Mouse (Mus musculus) limb, embryonic 15.5 days (tissue): ENCODE measurements around the gene Zcchc14. TPM values are rescaled to one million over a fixed set of nuclear protein-coding genes. Genes with fewer than 3 reads are reported as not detected.

Source experiments
- ATAC-seq: fragments of 200-750 bp; cut with Nextera tagmentation; 2 replicates; pipeline ENCODE4 v1.8.0; 2017; ENCODE audit warnings: low read depth, moderate TSS enrichment; ENCODE audit not compliant: insufficient number of reproducible peaks, low FRiP score, low TSS enrichment
- H3K27ac ChIP-seq: fragments of 300-500 bp; sonication (generic); 2 replicates; pipeline ENCODE4 v1.5.1; 2015; ENCODE audit warnings: moderate library complexity, mild to moderate bottlenecking, inconsistent platforms
- H3K27me3 ChIP-seq: fragments of 300-500 bp; sonication (generic); 2 replicates; pipeline ENCODE4 v1.6.1; 2015; ENCODE audit warnings: inconsistent platforms
- H3K36me3 ChIP-seq: fragments of 300-500 bp; sonication (generic); 2 replicates; pipeline ENCODE4 v1.6.1; 2015; ENCODE audit warnings: inconsistent platforms
- H3K4me1 ChIP-seq: fragments of 300-500 bp; sonication (generic); 2 replicates; pipeline ENCODE4 v1.6.1; 2015; ENCODE audit warnings: inconsistent platforms
- H3K4me2 ChIP-seq: fragments of 300-500 bp; sonication (generic); 2 replicates; pipeline ENCODE4 v1.6.1; 2015; ENCODE audit warnings: mild to moderate bottlenecking, inconsistent platforms
- H3K4me3 ChIP-seq: fragments of 300-500 bp; sonication (generic); 2 replicates; pipeline ENCODE4 v1.5.1; 2015; ENCODE audit warnings: mild to moderate bottlenecking, inconsistent platforms
- H3K9ac ChIP-seq: fragments of 300-500 bp; sonication (generic); 2 replicates; pipeline ENCODE4 v1.6.1; 2015; ENCODE audit warnings: inconsistent platforms
- H3K9me3 ChIP-seq: fragments of 300-500 bp; sonication (generic); 2 replicates; pipeline ENCODE4 v1.6.1; 2016; ENCODE audit warnings: inconsistent platforms
- WGBS: fragments of 180-500 bp; shearing (Covaris S2); methylation state at CpG from one replicate; pipeline ENCODE4 v1.1.7; 2015; 5-methylcytosine and 5-hydroxymethylcytosine counted together
- polyA plus RNA-seq: library from polyadenylated mRNA; unstranded; fragments of >200 nt; fragmentation: Nextera tagmentation; extraction: Ambion mirVana; gene quantifications from 2 replicates; pipeline ENCODE4 v1.2.1, GENCODE M21; 2015

Zcchc14 gene
- polyA plus RNA-seq, 1 experiment from 2014 or later = 13.8 TPM

DNA sequence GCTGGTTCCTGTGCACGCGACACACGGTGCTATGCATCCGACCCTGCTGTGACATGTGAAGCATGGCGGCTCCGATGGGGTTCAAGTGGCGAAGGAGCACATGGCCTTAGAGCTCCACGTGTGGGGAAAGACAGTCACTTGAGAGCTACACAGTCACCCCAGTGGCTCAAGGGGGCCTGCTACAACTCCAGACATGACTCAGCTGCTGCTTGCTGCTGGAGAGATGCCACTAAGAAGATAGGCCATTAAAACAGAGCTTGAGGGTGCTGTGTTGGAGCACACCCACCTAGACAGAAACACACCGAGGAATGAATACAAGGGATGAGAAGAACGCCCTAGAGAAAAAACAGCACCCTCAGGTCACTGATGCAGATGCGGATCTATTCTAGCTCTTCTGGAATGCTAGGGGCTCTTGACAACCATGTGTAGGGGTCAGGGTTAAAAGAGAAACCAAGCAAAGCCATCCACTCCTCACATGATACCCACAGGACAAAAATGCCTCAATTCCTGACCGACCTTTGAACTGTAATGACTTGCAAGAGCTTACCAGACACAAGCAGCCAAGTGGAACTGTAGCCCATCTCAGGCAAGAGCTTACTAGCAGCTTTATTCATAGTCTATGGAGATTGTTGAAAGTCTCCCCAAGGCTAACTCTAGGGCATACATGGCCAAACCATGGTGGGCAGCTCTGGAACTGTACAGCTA is 5.0 kb downstream of the Zcchc14 start:
- H3K27ac ChIP-seq = no peak overlapping the region
- H3K27me3 ChIP-seq = no peaks in the 10 kb centered on the region
- H3K4me2 ChIP-seq = no peak overlapping the region
- H3K4me1 ChIP-seq = peaks cover 66% of the 10 kb centered on the region
- H3K9me3 ChIP-seq = no peaks in the 10 kb centered on the region
- ATAC-seq = no peak
- 87% methylated on average over 12 of the region's 12 CpGs for WGBS
- H3K9ac ChIP-seq = no peak overlapping the region
- no peak overlapping the region for H3K4me3 ChIP-seq
- no peaks in the 10 kb centered on the region for H3K36me3 ChIP-seq

DNA sequence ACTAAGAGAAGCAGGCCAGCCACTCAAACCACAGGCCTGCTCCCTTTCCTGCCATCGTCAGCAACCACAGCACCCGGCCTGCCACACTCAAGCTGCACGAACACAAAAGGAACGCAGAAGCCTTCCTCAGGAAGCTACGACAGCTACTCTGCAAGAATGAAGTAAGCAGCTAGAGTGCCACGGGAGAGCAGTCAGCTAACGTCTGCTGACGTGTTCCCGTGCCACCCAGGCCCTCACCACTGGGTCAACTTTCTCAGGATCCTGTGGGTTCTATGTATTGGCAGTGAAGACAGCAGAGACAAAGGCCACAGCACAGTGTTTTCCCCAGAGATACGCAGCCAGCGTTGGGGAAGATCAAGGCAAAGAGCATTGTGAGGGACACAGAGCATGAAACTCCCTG is 9.3 kb downstream of the Zcchc14 start:
- no peak overlapping the region for H3K4me3 ChIP-seq
- H3K36me3 ChIP-seq = no peaks in the 10 kb centered on the region
- H3K9me3 ChIP-seq = no peaks in the 10 kb centered on the region
- H3K27ac ChIP-seq = peak overlapping the region; percentile 35; the same call in 1 of the 2 replicates
- H3K4me2 ChIP-seq = no peak overlapping the region
- no peaks in the 10 kb centered on the region for H3K27me3 ChIP-seq
- ATAC-seq = no peak
- no peak overlapping the region for H3K9ac ChIP-seq
- H3K4me1 ChIP-seq = peaks cover 35% of the 10 kb centered on the region
- WGBS = 81% methylated on average over 11 of the region's 11 CpGs

DNA sequence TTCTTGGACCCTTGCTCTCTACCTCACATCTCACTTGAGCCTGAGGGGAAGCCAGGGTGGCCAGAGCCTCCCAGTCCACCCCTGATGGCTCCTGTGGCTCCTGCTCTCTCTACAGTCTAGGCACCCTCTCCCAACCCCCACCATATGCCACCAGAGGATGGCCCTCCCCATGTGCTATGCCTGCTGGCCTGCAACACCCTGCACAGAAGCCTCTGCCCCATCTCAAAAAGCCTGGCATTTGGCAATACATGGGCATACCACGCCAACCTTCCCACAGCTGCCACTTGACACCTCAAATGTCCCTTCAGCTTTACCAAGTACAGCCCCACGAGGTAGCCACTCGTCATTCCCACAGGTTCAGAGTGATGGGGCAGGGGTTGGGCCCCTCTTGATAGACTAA is 9.9 kb downstream of the Zcchc14 start:
- Histone ChIP-seq H3K27ac (0 out of 2 replicates have a peak overlapping the region, but pooled peaks have one; percentile 35), H3K4me1 (peaks cover 31% of the 10 kb centered on the region)

DNA sequence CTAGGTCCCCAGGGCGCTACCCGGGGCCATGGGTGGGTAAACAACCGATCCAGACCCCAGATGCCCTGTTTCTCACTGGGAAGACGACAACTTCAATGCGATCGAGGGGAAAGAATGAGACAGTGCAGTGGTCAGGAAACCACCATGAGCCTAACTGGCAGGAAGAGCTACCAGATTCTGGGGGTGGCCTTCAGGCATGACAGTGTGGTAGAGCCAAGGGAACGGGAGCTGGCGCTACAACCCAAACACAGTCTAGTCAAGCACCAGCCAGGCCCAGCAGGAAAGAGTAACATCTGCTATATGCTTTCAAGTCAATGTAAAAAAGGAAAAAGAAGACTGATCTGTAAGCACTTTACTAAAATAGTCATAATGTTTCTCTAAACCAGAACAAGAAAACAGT is 16.5 kb downstream of the Zcchc14 start:
- Histone ChIP-seq H3K4me2 (no peak overlapping the region), H3K9me3 (no peaks in the 10 kb centered on the region), H3K27me3 (no peaks in the 10 kb centered on the region), H3K4me1 (peaks cover 31% of the 10 kb centered on the region), H3K27ac (peak overlapping the region; percentile 73), H3K9ac (no peak overlapping the region), H3K4me3 (no peak overlapping the region), H3K36me3 (no peaks in the 10 kb centered on the region; the same call in 1 of the 2 replicates)
- 86% methylated on average over 8 of the region's 8 CpGs for WGBS
- no peak for ATAC-seq

More for the DNA sequence above, 9.9 kb downstream of the Zcchc14 start:
- WGBS = 78% methylated on average over 3 of the region's 3 CpGs
- H3K27me3 ChIP-seq = no peaks in the 10 kb centered on the region
- no peak overlapping the region for H3K4me3 ChIP-seq
- H3K9ac ChIP-seq = no peak overlapping the region
- no peaks in the 10 kb centered on the region for H3K36me3 ChIP-seq
- H3K4me2 ChIP-seq = no peak overlapping the region
- no peaks in the 10 kb centered on the region for H3K9me3 ChIP-seq
- no peak for ATAC-seq

DNA sequence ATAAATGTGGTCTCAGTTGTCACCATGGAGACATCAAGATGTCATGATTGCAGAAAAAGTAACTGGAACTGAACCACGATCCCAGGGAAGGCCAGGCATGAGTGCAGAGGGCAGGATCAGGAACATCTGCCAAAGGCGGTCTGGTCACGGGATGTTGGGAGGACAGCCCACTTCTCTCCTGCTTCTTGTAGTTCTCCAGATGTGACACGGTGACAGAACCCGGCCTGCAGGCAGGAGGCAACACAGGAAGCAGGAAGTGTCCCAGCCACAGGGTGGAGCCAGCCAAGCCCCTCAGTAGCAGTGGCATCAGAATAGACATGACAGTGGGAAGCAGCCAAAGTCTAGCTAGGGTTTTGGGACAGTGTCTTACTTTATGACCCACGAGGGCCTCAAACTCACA is 17.2 kb downstream of the Zcchc14 start:
- H3K27ac ChIP-seq = peak overlapping the region; percentile 8; the same call in 1 of the 2 replicates
- no peak overlapping the region for H3K4me2 ChIP-seq
- ATAC-seq = no peak
- 49% methylated on average over 6 of the region's 6 CpGs for whole genome bisulfite sequencing
- no peak overlapping the region for H3K9ac ChIP-seq
- no peaks in the 10 kb centered on the region for H3K9me3 ChIP-seq
- H3K4me3 ChIP-seq = no peak overlapping the region
- no peaks in the 10 kb centered on the region for H3K27me3 ChIP-seq
- H3K36me3 ChIP-seq = no peaks in the 10 kb centered on the region; the same call in 1 of the 2 replicates
- peaks cover 34% of the 10 kb centered on the region for H3K4me1 ChIP-seq

DNA sequence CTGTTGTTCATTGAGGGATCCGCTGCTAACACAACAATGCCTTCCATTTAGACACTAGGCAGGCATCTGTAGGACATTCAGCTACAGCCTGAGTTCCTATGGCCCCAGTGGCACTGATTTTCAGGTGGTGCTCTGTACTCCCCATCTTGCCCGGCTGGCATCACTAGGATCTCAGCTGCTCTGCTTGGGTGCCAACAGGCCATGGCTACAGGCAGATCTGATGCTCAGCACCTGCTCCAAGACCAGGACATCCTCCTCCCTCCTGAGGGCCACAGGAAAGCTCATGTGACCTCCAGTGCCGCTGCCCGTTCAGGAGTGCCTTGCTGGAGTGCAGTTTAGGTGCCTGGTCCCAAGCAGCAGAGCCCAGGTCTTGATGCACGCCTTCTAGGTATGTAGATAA is 20.3 kb downstream of the Zcchc14 start:
- no peak overlapping the region for H3K27ac ChIP-seq
- 83% methylated on average over 5 of the region's 5 CpGs for WGBS
- peaks cover 7% of the 10 kb centered on the region for H3K36me3 ChIP-seq
- H3K4me2 ChIP-seq = no peak overlapping the region
- no peak for ATAC-seq
- peaks cover 35% of the 10 kb centered on the region for H3K4me1 ChIP-seq
- no peak overlapping the region for H3K4me3 ChIP-seq
- H3K27me3 ChIP-seq = no peaks in the 10 kb centered on the region
- H3K9me3 ChIP-seq = no peaks in the 10 kb centered on the region
- H3K9ac ChIP-seq = no peak overlapping the region

- peaks cover 14% of the 10 kb centered on the region for H3K36me3 ChIP-seq
- no peak overlapping the region for H3K4me3 ChIP-seq
- no peaks in the 10 kb centered on the region for H3K9me3 ChIP-seq
- peak overlapping the region; percentile 54 for H3K27ac ChIP-seq
- 0 out of 2 replicates have a peak, but pooled peaks have one; percentile 11 for ATAC-seq
- peaks cover 29% of the 10 kb centered on the region for H3K4me1 ChIP-seq
- H3K9ac ChIP-seq = no peak overlapping the region
- no peak overlapping the region for H3K4me2 ChIP-seq
- no peaks in the 10 kb centered on the region for H3K27me3 ChIP-seq
- WGBS = 57% methylated on average over 7 of the region's 7 CpGs
Measured at GRCm38 (mm10) chr8:121631645-121632071, 21.0 kb downstream of the Zcchc14 start.

DNA sequence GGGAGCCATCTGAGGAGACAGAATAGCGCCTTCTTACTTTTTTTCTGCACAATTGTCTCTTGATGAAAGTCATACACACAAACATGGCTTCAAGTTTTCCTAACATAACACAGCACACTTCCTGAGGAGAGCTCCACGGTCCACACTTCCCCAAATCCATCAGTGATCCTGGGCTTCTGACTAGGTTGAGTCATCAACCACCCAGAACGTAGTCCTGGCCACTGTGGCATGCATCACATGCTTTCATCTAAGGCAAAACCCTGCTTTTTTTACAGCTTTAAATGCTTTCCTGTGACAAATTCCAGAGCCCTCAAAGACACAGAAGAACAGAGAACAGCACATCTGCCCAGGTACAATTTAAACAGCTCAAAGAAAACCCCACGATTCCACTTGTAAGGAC is 24.0 kb downstream of the Zcchc14 start:
- WGBS = 88% methylated on average over 4 of the region's 4 CpGs
- no peak for ATAC-seq
- H3K4me3 ChIP-seq = no peak overlapping the region
- peaks cover 22% of the 10 kb centered on the region for H3K4me1 ChIP-seq
- H3K27me3 ChIP-seq = no peaks in the 10 kb centered on the region
- H3K36me3 ChIP-seq = peaks cover 25% of the 10 kb centered on the region
- no peak overlapping the region for H3K27ac ChIP-seq
- no peaks in the 10 kb centered on the region for H3K9me3 ChIP-seq
- H3K4me2 ChIP-seq = no peak overlapping the region
- no peak overlapping the region for H3K9ac ChIP-seq

- no peak for ATAC-seq
- WGBS = 86% methylated on average over 8 of the region's 8 CpGs
- Histone ChIP-seq H3K4me2 (no peak overlapping the region), H3K36me3 (peaks cover 26% of the 10 kb centered on the region), H3K27me3 (no peaks in the 10 kb centered on the region), H3K4me3 (no peak overlapping the region), H3K4me1 (peaks cover 24% of the 10 kb centered on the region), H3K27ac (no peak overlapping the region), H3K9me3 (no peaks in the 10 kb centered on the region), H3K9ac (no peak overlapping the region)
Measured at GRCm38 (mm10) chr8:121623043-121623442, 29.7 kb downstream of the Zcchc14 start.

DNA sequence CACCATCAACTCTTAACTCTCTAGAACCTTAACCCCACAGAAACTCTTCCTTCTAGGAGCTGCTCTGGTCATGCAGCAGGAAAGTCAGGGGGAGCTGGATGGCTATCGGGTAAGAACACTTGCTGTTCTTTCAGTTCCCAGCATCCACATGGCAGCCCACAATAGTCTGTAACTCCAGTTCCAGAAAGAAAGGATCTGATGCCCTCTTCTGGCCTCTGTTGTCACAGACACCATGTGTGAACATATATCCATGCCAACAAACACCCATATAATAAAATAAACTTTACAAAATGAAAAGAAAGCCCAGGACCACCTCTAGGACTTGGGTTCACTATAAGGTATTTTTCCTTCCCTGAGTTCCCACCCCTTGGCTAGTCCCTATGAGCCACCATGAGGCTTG is 30.8 kb downstream of the Zcchc14 start:
- no peaks in the 10 kb centered on the region for H3K9me3 ChIP-seq
- 55% methylated on average over 1 of the region's 1 CpGs for WGBS
- peaks cover 24% of the 10 kb centered on the region for H3K4me1 ChIP-seq
- H3K27ac ChIP-seq = no peak overlapping the region
- no peak overlapping the region for H3K9ac ChIP-seq
- H3K4me2 ChIP-seq = no peak overlapping the region
- H3K36me3 ChIP-seq = peaks cover 29% of the 10 kb centered on the region
- H3K4me3 ChIP-seq = no peak overlapping the region
- no peaks in the 10 kb centered on the region for H3K27me3 ChIP-seq
- ATAC-seq = no peak

GRCm38 (mm10) chr8:121620801-121621516 is 31.7 kb downstream of the Zcchc14 start:
- H3K9me3 ChIP-seq = no peaks in the 10 kb centered on the region
- H3K4me3 ChIP-seq = no peak overlapping the region
- no peak overlapping the region for H3K9ac ChIP-seq
- peaks cover 24% of the 10 kb centered on the region for H3K4me1 ChIP-seq
- H3K27me3 ChIP-seq = no peaks in the 10 kb centered on the region
- ATAC-seq = no peak
- H3K36me3 ChIP-seq = peaks cover 30% of the 10 kb centered on the region
- 80% methylated on average over 12 of the region's 12 CpGs for WGBS
- no peak overlapping the region for H3K4me2 ChIP-seq
- H3K27ac ChIP-seq = no peak overlapping the region

DNA sequence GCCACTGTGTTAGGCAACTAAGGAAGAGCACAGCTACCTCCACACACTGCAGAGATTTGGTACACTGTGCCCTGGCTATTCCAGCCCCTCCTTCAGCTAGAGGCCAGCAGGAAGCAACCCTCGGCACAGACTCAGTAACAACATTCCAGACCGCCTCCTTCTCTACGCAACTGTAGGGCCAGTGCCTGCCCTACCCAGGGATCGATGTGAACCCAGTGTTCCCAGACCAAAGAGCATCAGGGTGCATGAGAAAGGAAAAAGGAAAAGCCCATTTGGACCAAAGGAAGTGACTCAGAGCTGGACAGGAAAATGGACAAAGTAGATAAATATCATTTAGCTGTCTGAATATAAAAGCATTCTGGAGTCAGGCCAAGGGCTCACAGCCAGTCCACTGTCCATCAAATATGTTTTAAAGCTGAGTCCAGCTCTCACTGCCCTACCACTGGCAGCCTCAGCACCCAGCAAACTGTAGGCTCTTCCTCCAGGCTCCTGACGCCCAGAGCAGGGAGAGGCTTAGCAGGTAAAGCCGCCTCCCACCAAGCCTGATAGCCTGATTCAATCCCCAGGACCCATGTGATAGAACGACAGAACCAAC is 33.2 kb downstream of the Zcchc14 start:
- Histone ChIP-seq H3K27ac (peak overlapping the region; percentile 43), H3K9ac (no peak overlapping the region), H3K4me3 (no peak overlapping the region), H3K4me2 (no peak overlapping the region), H3K9me3 (no peaks in the 10 kb centered on the region), H3K36me3 (peaks cover 32% of the 10 kb centered on the region), H3K4me1 (peaks cover 20% of the 10 kb centered on the region), H3K27me3 (no peaks in the 10 kb centered on the region)
- no peak for ATAC-seq
- WGBS = 59% methylated on average over 7 of the region's 7 CpGs
